Mouse (Mus musculus): ENCODE measurements around the gene Adamts6.

DNA sequence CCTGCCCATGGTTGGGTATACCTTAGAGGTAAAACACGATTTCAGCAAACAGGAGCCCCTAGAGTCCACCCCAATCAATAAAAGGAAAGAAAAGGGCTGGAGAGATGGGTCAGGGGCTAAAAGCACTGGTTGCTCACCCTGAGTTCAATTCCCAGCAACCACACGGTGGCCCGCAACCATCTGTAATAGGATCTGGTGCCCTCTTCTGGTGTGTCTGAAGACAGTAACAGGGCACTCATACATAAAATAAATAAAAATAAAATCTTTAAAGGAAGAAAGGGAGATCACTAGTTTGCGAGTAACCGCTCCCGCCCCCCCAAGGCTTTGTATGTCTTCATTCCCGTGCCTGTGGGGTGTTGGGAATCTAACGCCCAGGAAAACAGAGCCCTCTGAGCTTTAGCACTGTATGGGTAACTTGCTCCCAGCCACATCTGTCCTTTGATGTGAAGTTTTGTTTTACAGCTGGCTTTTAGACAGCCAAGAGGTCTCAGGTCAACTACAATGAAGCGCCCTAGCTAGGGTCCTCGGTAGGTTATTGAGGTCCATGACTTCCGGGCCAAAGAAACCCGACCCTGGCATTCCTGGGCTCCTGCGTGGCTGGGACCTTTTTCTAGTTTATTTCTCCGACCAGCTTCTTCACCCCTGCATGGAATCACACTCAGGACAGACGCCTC, 230.1 kb downstream of the Adamts6 start:
- TF ChIP-seq GATA1 (IDR thresholded peaks at IDR 0.05; ENCODE audit: low read length) = no peak
- no peak for TF ChIP-seq TAL1 (IDR thresholded peaks at IDR 0.05; ENCODE audit: low read length)
